Mouse (Mus musculus) ES-Bruce4 (cell line): ENCODE data around the gene Khsrp. TPM values are rescaled to one million over a fixed set of nuclear protein-coding genes. Genes with fewer than 3 reads are reported as not detected.

Source experiments
- H3K27ac ChIP-seq: 2 replicates; pipeline ENCODE4 v1.5.1; 2012; ENCODE audit warnings: low read length, inconsistent platforms; ENCODE audit not compliant: insufficient read depth
- H3K27me3 ChIP-seq: 2 replicates; pipeline ENCODE4 v1.6.1; 2012; ENCODE audit warnings: mild to moderate bottlenecking, low read length, inconsistent platforms; ENCODE audit not compliant: control insufficient read depth, poor library complexity, insufficient read depth, severe bottlenecking
- H3K36me3 ChIP-seq: 2 replicates; pipeline ENCODE4 v1.6.1; 2012; ENCODE audit warnings: inconsistent platforms, mild to moderate bottlenecking, low read length, moderate library complexity; ENCODE audit not compliant: control insufficient read depth, poor library complexity, insufficient read depth, severe bottlenecking
- H3K4me1 ChIP-seq: one replicate; pipeline ENCODE4 v1.8.1; 2011; ENCODE audit warnings: low read length; ENCODE audit not compliant: control insufficient read depth, insufficient read depth
- H3K4me3 ChIP-seq: 2 replicates; pipeline ENCODE4 v1.5.1; 2011; ENCODE audit warnings: low read depth, mild to moderate bottlenecking, low read length
- H3K9ac ChIP-seq: 2 replicates; pipeline ENCODE4 v1.6.1; 2012; ENCODE audit warnings: low read depth, mild to moderate bottlenecking, inconsistent platforms; ENCODE audit not compliant: poor library complexity, severe bottlenecking
- H3K9me3 ChIP-seq: replicated peaks from 2 replicates; pipeline ENCODE4 v1.6.1; 2012; ENCODE audit warnings: mild to moderate bottlenecking, low read length, inconsistent platforms; ENCODE audit not compliant: control insufficient read depth, poor library complexity, insufficient read depth, severe bottlenecking
- CTCF ChIP-seq: IDR thresholded peaks from one replicate; pipeline ENCODE4 v1.8.1; 2011; ENCODE audit warnings: low read depth, low read length
- EP300 ChIP-seq: IDR thresholded peaks from 2 replicates; pipeline ENCODE4 v1.6.1; 2011; ENCODE audit warnings: low read depth, low read length; ENCODE audit not compliant: insufficient read depth
- POLR2A ChIP-seq: IDR thresholded peaks from one replicate; pipeline ENCODE4 v1.8.1; 2011; ENCODE audit warnings: low read length; ENCODE audit not compliant: insufficient read depth
- polyA plus RNA-seq: library from polyadenylated mRNA; stranded (reverse); fragments of >200 nt; gene quantifications from 2 replicates; pipeline ENCODE4 v1.2.4, GENCODE M21; 2011; ENCODE audit warnings: low read depth; ENCODE audit not compliant: missing spikeins, insufficient read depth, insufficient read length

The Khsrp gene
- polyA plus RNA-seq, 1 experiment = 166 TPM

DNA sequence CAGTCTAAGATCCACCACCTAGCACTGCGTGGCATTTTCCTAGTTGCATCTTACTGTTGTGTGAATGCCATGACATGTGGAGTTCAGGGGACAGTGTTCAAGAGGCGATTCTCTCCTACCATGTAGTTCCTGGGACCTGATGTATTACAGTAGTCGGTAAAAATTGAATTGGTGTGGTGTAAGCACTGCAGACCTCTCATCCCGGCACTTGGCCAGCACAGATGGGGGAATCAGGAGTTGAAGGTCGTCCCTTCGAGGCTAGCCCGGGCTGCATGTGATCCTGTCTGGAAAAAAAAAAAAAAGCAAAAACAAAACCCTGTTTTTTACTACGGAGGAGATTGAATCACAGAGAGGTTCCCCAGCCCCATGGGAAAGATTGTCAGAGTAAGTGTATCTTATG, 36.3 kb downstream of the Khsrp start:
- Histone ChIP-seq H3K9me3 (no peaks in the 10 kb centered on the region), H3K27me3 (no peaks in the 10 kb centered on the region), H3K36me3 (peaks cover 40% of the 10 kb centered on the region), H3K4me3 (no peak overlapping the region), H3K27ac (no peak overlapping the region), H3K9ac (no peak overlapping the region), H3K4me1 (peaks cover 3% of the 10 kb centered on the region)
- TF ChIP-seq CTCF = no peak
- no peak for TF ChIP-seq EP300
- TF ChIP-seq POLR2A = no peak

DNA sequence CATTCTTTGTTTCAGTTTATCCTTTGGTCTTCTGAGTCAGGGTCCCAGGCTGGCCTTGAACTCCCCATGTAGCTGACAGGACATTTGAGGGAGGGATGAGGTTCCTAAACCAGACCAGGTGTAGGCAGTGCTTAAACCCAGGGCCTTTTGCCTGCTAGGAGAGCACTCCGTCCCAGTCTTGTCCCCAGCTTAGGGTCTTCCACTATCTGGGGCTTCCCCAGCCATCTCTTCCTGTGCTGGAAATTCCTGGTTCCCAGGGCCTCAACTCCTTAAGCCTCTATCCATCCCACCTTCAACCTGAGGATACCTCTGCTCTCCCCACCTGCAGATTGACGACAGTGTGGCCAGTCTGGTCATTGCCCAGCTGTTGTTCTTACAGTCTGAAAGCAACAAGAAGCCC, 40.4 kb downstream of the Khsrp start:
- Histone ChIP-seq H3K9ac (peak overlapping the region; percentile 60), H3K27ac (no peak overlapping the region), H3K4me3 (peak overlapping the region; percentile 81), H3K27me3 (no peaks in the 10 kb centered on the region), H3K36me3 (peaks cover 34% of the 10 kb centered on the region), H3K4me1 (peaks cover 3% of the 10 kb centered on the region), H3K9me3 (no peaks in the 10 kb centered on the region)
- TF ChIP-seq POLR2A = no peak
- no peak for TF ChIP-seq CTCF
- TF ChIP-seq EP300 = no peak

DNA sequence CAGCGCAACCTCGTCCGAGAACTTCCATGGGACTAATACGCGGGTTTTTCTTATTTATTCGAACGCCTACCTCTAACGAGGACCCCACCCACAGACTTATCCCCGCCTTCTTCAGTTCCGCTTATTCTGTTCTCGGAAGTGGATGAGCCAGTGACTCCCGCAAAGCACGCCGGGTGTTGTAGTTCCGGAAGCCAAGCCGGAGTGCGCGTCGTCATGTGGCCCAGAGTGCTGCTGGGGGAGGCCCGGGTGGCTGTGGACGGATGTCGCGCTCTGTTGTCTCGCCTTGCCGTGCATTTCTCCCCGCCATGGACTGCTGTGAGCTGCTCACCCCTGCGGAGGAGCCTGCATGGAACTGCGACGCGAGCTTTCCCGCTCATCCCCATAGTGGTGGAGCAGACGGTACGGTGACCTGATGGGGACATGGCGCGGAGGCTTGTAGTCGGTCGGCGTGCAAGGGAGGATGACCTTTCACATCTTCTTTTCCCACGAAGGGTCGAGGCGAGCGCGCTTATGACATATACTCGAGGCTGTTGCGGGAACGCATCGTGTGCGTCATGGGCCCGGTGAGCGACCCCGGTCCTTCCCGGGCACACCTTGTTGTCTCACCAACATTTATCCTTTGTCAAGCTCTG, 41.1 kb downstream of the Khsrp start, which contains the start of gene Clpp:
Gene Clpp, plus strand, starts transcription at position 191 of the 632 bp plus-strand sequence.
- Histone ChIP-seq H3K27me3 (no peaks in the 10 kb centered on the region), H3K4me1 (peaks cover 3% of the 10 kb centered on the region), H3K27ac (peak within 1 kb of the TSS; percentile 80), H3K9me3 (no peaks in the 10 kb centered on the region), H3K9ac (peak within 1 kb of the TSS; percentile 60), H3K4me3 (peak within 1 kb of the TSS; percentile 81), H3K36me3 (peaks cover 26% of the 10 kb centered on the region)
- TF ChIP-seq CTCF = no peak
- peak; percentile 84 for TF ChIP-seq POLR2A
- no peak for TF ChIP-seq EP300

DNA sequence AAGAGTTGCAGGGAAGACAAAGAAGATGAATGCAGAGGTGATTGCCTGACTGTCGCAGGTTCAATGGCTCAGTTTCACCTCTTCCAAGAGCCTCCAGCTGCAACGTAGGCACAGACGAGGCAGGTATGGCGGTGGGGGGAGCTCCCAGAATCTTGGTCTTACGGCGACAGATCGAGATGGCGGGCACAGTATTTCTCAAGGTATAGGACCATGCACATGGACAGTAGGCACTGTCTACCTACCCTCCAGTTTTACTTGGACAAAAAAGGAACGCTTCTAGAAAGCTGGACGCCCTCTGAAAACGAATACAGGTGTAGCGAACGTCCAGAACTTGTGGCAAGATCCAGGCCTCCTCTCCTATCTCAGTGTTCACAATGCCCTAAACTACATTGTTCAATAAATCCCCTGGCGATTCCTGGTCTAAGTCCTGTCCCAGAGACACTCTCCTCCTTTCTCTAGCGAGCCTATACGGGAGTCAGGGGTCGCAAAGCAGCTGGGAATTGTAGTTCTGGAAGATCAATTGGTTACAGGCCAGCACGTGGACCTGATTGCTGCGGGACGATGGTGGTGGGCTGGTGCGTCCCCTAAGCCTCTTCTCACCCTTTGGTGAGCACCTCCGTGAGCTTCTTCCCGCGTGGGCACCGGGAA, 41.7 kb downstream of the Khsrp start:
- H3K9ac ChIP-seq = peak overlapping the region; percentile 60
- peaks cover 3% of the 10 kb centered on the region for H3K4me1 ChIP-seq
- peaks cover 20% of the 10 kb centered on the region for H3K36me3 ChIP-seq
- H3K27ac ChIP-seq = peak overlapping the region; percentile 80
- peak overlapping the region; percentile 81 for H3K4me3 ChIP-seq
- no peaks in the 10 kb centered on the region for H3K9me3 ChIP-seq
- TF ChIP-seq POLR2A = no peak
- TF ChIP-seq EP300 = no peak
- no peak for TF ChIP-seq CTCF
- no peaks in the 10 kb centered on the region for H3K27me3 ChIP-seq

DNA sequence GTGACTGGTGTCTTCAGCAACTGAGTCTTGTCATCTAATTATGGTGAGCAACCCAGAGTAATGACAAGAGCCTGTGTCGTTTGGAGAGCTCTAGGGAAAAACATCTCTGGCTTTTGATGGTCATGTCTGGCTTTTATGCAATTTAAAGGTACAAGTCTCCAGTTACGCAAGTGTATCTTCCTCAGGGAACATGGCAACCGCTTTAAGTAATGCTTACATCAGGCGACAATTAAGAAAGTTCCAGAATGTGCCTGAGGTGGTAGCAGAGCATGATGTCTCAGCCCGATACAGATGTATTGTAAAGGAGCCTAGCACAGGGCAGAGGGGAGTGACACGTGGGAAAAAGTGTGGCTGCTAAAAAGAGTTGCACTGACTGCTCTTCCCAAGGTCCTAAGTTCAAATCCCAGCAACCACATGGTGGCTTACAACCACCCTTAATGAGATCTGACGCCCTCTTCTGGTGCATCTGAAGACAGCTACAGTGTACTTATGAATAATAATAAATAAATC, 42.3 kb downstream of the Khsrp start:
- Histone ChIP-seq H3K4me3 (no peak overlapping the region), H3K9me3 (no peaks in the 10 kb centered on the region), H3K9ac (peak overlapping the region; percentile 60; the same call in 1 of the 2 replicates), H3K4me1 (peaks cover 3% of the 10 kb centered on the region), H3K27me3 (no peaks in the 10 kb centered on the region), H3K27ac (no peak overlapping the region), H3K36me3 (peaks cover 17% of the 10 kb centered on the region)
- TF ChIP-seq POLR2A (no peak), CTCF (no peak), EP300 (no peak)

DNA sequence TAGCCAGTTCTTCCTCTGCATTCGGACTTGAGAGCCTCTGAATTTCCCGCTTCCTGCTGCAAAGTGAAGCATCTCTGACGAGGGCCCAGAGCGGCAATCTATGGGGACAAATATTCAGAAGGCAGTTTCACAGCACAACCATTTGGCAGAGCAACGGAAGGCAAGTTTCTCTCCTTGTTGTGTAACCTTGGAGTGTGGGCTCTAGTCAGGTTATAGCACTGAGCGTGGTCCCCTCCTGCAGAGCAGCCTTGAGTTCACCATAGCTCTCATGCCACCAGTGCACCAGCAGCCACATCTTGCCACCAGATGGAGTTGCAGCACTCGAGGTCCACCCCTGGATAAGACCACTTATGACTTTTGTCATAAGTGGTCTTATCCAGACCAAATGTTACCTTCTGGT, 42.9 kb downstream of the Khsrp start:
- no peak overlapping the region for H3K4me3 ChIP-seq
- H3K27me3 ChIP-seq = no peaks in the 10 kb centered on the region
- no peak overlapping the region for H3K27ac ChIP-seq
- H3K9ac ChIP-seq = no peak overlapping the region
- H3K36me3 ChIP-seq = peaks cover 12% of the 10 kb centered on the region
- H3K9me3 ChIP-seq = no peaks in the 10 kb centered on the region
- TF ChIP-seq EP300 = no peak
- TF ChIP-seq CTCF = peak; percentile 39
- peaks cover 3% of the 10 kb centered on the region for H3K4me1 ChIP-seq
